Mouse (Mus musculus) CH12.LX (cell line): ENCODE data around the gene Samd4b. TPM values are rescaled to one million over a fixed set of nuclear protein-coding genes. Genes with fewer than 3 reads are reported as not detected.

ENCODE experiments used
- DNase-seq: peaks from one replicate; pipeline ENCODE4 v3.0.0-alpha.2; 2013; ENCODE audit errors: extremely low read depth
- H3K27ac ChIP-seq: 2 replicates; pipeline ENCODE4 v1.5.1; 2012; ENCODE audit warnings: low read depth, mild to moderate bottlenecking, control low read depth, moderate library complexity; ENCODE audit not compliant: insufficient read depth
- H3K27me3 ChIP-seq: replicated peaks from 2 replicates; pipeline ENCODE3; 2012; ENCODE audit warnings: inconsistent platforms
- H3K36me3 ChIP-seq, 2 experiments: replicated peaks in 1 of 2; 2 replicates each; pipeline versions ENCODE3 to v1.6.1; 2012; ENCODE audit warnings: inconsistent platforms in 1 of 2, low read length in 1 of 2, mild to moderate bottlenecking in 1 of 2, mixed read lengths in 1 of 2, moderate library complexity in 1 of 2; ENCODE audit not compliant: control insufficient read depth in 1 of 2, insufficient read depth in 1 of 2
- H3K4me1 ChIP-seq, 2 experiments: 2 replicates each; pipeline ENCODE4 v1.6.1; 2012; ENCODE audit warnings: inconsistent platforms in 1 of 2, moderate library complexity in 1 of 2; ENCODE audit not compliant: insufficient read depth in 2 of 2, control insufficient read depth in 1 of 2
- H3K4me2 ChIP-seq: 2 replicates; pipeline ENCODE4 v1.6.1; 2012; ENCODE audit warnings: low read depth, mild to moderate bottlenecking, control low read depth; ENCODE audit not compliant: poor library complexity, insufficient read depth, severe bottlenecking
- H3K4me3 ChIP-seq, 3 experiments: fragments of 150-350 bp in 1 of 3; sonication (generic) in 1 of 3; replicated peaks in 1 of 3; 2 replicates each; pipeline versions ENCODE3 to v1.5.1; 2011 to 2012; ENCODE audit warnings: low read depth in 2 of 3, low read length in 2 of 3, mild to moderate bottlenecking in 2 of 3, moderate library complexity in 2 of 3, control low read depth in 1 of 3, improper control_type of control experiment in 1 of 3, inconsistent platforms in 1 of 3, mixed read lengths in 1 of 3; ENCODE audit not compliant: poor library complexity in 1 of 3
- H3K79me2 ChIP-seq: replicated peaks from 2 replicates; pipeline ENCODE4 v1.6.1; 2012; ENCODE audit warnings: mild to moderate bottlenecking, moderate library complexity; ENCODE audit not compliant: control insufficient read depth, poor library complexity, insufficient read depth, severe bottlenecking; ENCODE audit errors: extremely low read depth
- H3K9ac ChIP-seq: 2 replicates; pipeline ENCODE4 v1.6.1; 2012; ENCODE audit warnings: low read depth, mild to moderate bottlenecking, control low read depth, moderate library complexity; ENCODE audit not compliant: insufficient read depth
- H3K9me3 ChIP-seq: replicated peaks from 2 replicates; pipeline ENCODE3; 2012; ENCODE audit warnings: low read length, inconsistent platforms, mixed read lengths
- BHLHE40 ChIP-seq: IDR thresholded peaks from 2 replicates; pipeline ENCODE4 v1.6.1; 2011; ENCODE audit warnings: mild to moderate bottlenecking, low read depth, low read length, improper control_type of control experiment
- CHD1 ChIP-seq: IDR thresholded peaks from 2 replicates; pipeline ENCODE4 v1.6.1; 2012; ENCODE audit warnings: low read depth, low read length, improper control_type of control experiment, inconsistent platforms
- CTCF ChIP-seq, 2 experiments: IDR thresholded peaks in 1 of 2; conservative IDR thresholded peaks in 1 of 2; 2 replicates each; pipeline ENCODE4 v1.5.1; 2011 to 2012; ENCODE audit warnings: low read depth in 2 of 2, low read length in 2 of 2, improper control_type of control experiment in 1 of 2, inconsistent platforms in 1 of 2, mild to moderate bottlenecking in 1 of 2, moderate library complexity in 1 of 2
- ELF1 ChIP-seq: IDR thresholded peaks from 2 replicates; pipeline ENCODE4 v1.6.1; 2014; ENCODE audit warnings: low read depth, mild to moderate bottlenecking, inconsistent platforms, low read length, improper control_type of control experiment
- EP300 ChIP-seq: IDR thresholded peaks from 2 replicates; pipeline ENCODE4 v1.6.1; 2011; ENCODE audit warnings: low read length, improper control_type of control experiment
- ETS1 ChIP-seq: conservative IDR thresholded peaks from 2 replicates; pipeline ENCODE4 v1.6.1; 2012; ENCODE audit warnings: low read depth, mild to moderate bottlenecking, inconsistent platforms, low read length, improper control_type of control experiment, moderate library complexity
- GABPA ChIP-seq: IDR thresholded peaks from 2 replicates; pipeline ENCODE4 v1.6.1; 2012; ENCODE audit warnings: low read depth, low read length, improper control_type of control experiment, inconsistent platforms; ENCODE audit not compliant: insufficient replicate concordance
- HCFC1 ChIP-seq: IDR thresholded peaks from 2 replicates; pipeline ENCODE4 v1.6.1; 2012; ENCODE audit warnings: low read depth, mild to moderate bottlenecking, inconsistent platforms, low read length, improper control_type of control experiment
- JUN ChIP-seq: IDR thresholded peaks from 2 replicates; pipeline ENCODE4 v1.6.1; 2011; ENCODE audit warnings: low read depth, mild to moderate bottlenecking, low read length, improper control_type of control experiment, moderate library complexity; ENCODE audit not compliant: insufficient read depth
- MAX ChIP-seq: IDR thresholded peaks from 2 replicates; pipeline ENCODE4 v1.6.1; 2011; ENCODE audit warnings: low read length, improper control_type of control experiment
- MEF2A ChIP-seq: IDR thresholded peaks from 2 replicates; pipeline ENCODE4 v1.6.1; 2014; ENCODE audit warnings: low read depth, mild to moderate bottlenecking, inconsistent platforms, low read length, improper control_type of control experiment, borderline replicate concordance
- MXI1 ChIP-seq: IDR thresholded peaks from 2 replicates; pipeline ENCODE4 v1.6.1; 2011; ENCODE audit warnings: mild to moderate bottlenecking, low read depth, low read length, improper control_type of control experiment
- MYC ChIP-seq: IDR thresholded peaks from 2 replicates; pipeline ENCODE4 v1.6.1; 2011; ENCODE audit warnings: low read depth, mild to moderate bottlenecking, improper control_type of control experiment, low read length
- NELFE ChIP-seq: IDR thresholded peaks from 2 replicates; pipeline ENCODE4 v1.6.1; 2011; ENCODE audit warnings: low read depth, low read length, improper control_type of control experiment
- PAX5 ChIP-seq: IDR thresholded peaks from 2 replicates; pipeline ENCODE4 v1.6.1; 2012; ENCODE audit warnings: low read length, inconsistent platforms, mixed read lengths
- POLR2AphosphoS2 ChIP-seq: IDR thresholded peaks from 2 replicates; pipeline ENCODE4 v1.6.1; 2011; ENCODE audit warnings: low read depth, low read length, improper control_type of control experiment
- RCOR1 ChIP-seq: conservative IDR thresholded peaks from 2 replicates; pipeline ENCODE4 v1.6.1; 2012; ENCODE audit warnings: low read depth, mild to moderate bottlenecking, inconsistent platforms, low read length, improper control_type of control experiment
- SIN3A ChIP-seq: IDR thresholded peaks from 2 replicates; pipeline ENCODE4 v1.6.1; 2012; ENCODE audit warnings: low read length, improper control_type of control experiment, inconsistent platforms
- TCF12 ChIP-seq: IDR thresholded peaks from 2 replicates; pipeline ENCODE4 v1.6.1; 2014; ENCODE audit warnings: low read depth, mild to moderate bottlenecking, inconsistent platforms, low read length, improper control_type of control experiment
- UBTF ChIP-seq: IDR thresholded peaks from 2 replicates; pipeline ENCODE4 v1.6.1; 2012; ENCODE audit warnings: low read depth, mild to moderate bottlenecking, inconsistent platforms, low read length, improper control_type of control experiment, moderate library complexity
- ZC3H11A ChIP-seq: IDR thresholded peaks from 2 replicates; pipeline ENCODE4 v1.6.1; 2012; ENCODE audit warnings: low read depth, mild to moderate bottlenecking, inconsistent platforms, low read length, improper control_type of control experiment
- ZMIZ1 ChIP-seq: IDR thresholded peaks from 2 replicates; pipeline ENCODE4 v1.6.1; 2012; ENCODE audit warnings: low read depth, mild to moderate bottlenecking, inconsistent platforms, low read length, improper control_type of control experiment
- dilution Hi-C: fragments of 300-500 bp; cut with MboI; formaldehyde crosslinking; loops from 2 replicates; pipeline ENCODE4 v1.14.3; 2020; ENCODE audit warnings: low sequenced_read_pairs; ENCODE audit not compliant: extremely low pct_unique_long_range_greater_than_20kb, extremely low pct_ligation_motif_present
- in situ Hi-C: fragments of 300-500 bp; cut with MboI; formaldehyde crosslinking; loops from 3 replicates; pipeline ENCODE4 v1.14.3; 2019; ENCODE audit warnings: low sequenced_read_pairs, low pct_ligation_motif_present, low pct_unique_long_range_greater_than_20kb, mixed read lengths
- polyA plus RNA-seq: library from polyadenylated mRNA; unstranded; fragments of >175 nt; gene quantifications from 2 replicates; pipeline ENCODE4 v1.2.1, GENCODE M21; 2012; ENCODE audit warnings: low read depth; ENCODE audit not compliant: insufficient read length
- total RNA-seq, 2 experiments: library from RNA; depleted of rRNA; stranded (reverse); fragments of 300-350 nt in 1 of 2; fragments of >200 nt in 1 of 2; gene quantifications; 2 replicates each; pipeline ENCODE4 v1.2.3; 2012 to 2014

The Samd4b gene
- total and polyA plus RNA-seq, 3 experiments = 3.7 to 24.6 (median 10.0) TPM

DNA sequence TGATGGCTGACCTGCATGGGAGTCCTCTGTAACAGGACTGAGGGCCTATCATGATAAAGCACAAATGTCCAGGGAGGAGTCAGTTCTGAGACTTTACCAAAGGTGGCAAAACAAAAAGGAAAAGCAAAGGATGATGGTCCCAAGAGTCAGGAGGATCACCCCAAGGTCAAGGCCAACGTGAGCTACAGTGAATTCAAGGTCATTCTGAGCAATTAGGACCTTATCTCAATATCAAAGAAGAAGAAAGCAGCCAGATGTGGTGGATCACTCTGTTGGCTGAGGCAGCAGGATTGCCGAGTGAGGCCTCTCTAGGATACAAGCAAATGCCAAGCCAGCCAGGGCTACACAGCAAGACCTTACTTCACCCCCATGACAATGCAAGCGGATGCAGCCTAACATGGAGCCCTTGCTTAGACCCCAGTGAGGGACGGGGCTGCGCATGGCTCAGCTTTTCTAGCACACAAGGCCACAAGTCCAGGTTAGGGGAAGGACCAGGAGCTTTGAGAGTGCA, 19.3 kb downstream of the Samd4b start:
- no peak overlapping the region for H3K27ac ChIP-seq
- H3K4me2 ChIP-seq = no peak overlapping the region
- in situ Hi-C loops (no loop called here), dilution Hi-C loops (no loop called here)
- H3K9me3 ChIP-seq = peaks cover 2% of the 10 kb centered on the region
- no peaks in the 10 kb centered on the region for H3K79me2 ChIP-seq
- H3K4me3 ChIP-seq = no peak overlapping the region
- H3K36me3 ChIP-seq = peaks cover 3 to 64% of the 10 kb centered on the region in 2 experiments
- H3K9ac ChIP-seq = no peak overlapping the region
- TF ChIP-seq CHD1 = no peak
- no peak for TF ChIP-seq ZC3H11A
- TF ChIP-seq MYC = no peak
- TF ChIP-seq POLR2AphosphoS2 = no peak
- no peak for TF ChIP-seq MXI1
- TF ChIP-seq TCF12 = no peak
- no peak for TF ChIP-seq RCOR1
- no peak for TF ChIP-seq GABPA
- TF ChIP-seq SIN3A = no peak
- TF ChIP-seq ZMIZ1 = no peak
- no peak for TF ChIP-seq EP300
- no peak for TF ChIP-seq HCFC1
- TF ChIP-seq BHLHE40 = no peak
- no peak for TF ChIP-seq MEF2A
- TF ChIP-seq ETS1 = no peak
- TF ChIP-seq UBTF = no peak
- no peak for TF ChIP-seq MAX
- H3K27me3 ChIP-seq = no peaks in the 10 kb centered on the region
- H3K4me1 ChIP-seq = peaks cover 2 to 62% of the 10 kb centered on the region in 2 experiments
- no peak for DNase-seq

DNA sequence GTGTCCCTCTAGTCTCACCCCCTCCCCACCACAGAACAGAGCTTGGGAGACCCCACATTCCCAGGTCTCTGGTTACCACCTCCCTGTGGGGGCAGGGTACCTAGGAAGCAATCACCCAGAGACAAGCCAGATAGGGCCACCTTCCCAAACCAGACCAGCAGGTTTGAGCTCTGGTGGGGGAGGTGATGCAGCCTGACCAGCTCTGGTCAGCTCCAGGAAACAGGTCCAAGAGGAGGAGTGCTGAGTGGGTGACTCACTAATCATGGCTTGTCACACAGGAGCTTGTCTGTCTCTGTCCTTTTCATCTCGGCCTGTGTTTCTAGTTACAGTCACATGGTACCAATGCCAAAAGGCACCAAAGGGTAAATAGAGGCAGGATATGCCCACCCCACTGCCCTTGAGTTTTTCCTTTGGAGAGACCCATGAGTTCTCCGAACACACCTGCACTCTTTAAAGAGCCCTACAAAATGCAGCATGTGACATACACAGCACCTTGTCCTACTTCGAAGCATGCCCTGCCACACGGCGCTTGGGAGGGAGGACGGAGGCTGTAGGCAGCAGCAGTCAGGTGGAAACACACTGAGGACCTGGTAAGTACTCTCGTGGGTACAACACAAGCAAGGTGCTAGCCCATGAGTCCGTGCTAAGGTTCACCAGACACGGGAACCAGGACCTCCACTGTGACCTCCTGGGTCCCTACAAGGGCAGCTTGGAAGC, 20.0 kb downstream of the Samd4b start:
- H3K4me1 ChIP-seq = peaks cover 2 to 60% of the 10 kb centered on the region in 2 experiments
- H3K79me2 ChIP-seq = no peaks in the 10 kb centered on the region
- TF ChIP-seq ELF1 (no peak), PAX5 (no peak), NELFE (no peak), CTCF (conservative IDR thresholded peaks at IDR 0.05 in 1 of 2, IDR thresholded peaks at IDR 0.05 in 1 of 2; ENCODE audit: low read depth in 2 of 2, low read length in 2 of 2) (no peak), JUN (no peak), ETS1 (no peak), TCF12 (no peak)
- H3K4me2 ChIP-seq = no peak overlapping the region
- H3K9ac ChIP-seq = no peak overlapping the region
- in situ Hi-C loops = no loop called here
- DNase-seq = no peak
- dilution Hi-C loops = no loop called here
- H3K9me3 ChIP-seq = peaks cover 2% of the 10 kb centered on the region
- no peak overlapping the region for H3K4me3 ChIP-seq
- H3K27ac ChIP-seq = no peak overlapping the region
- H3K36me3 ChIP-seq = peaks cover 3 to 66% of the 10 kb centered on the region in 2 experiments
- no peaks in the 10 kb centered on the region for H3K27me3 ChIP-seq
